In genomic region chr19:46056947-46057607, GRCm38 (mm10) we compare ENCODE assay signal across 8 mouse cellular contexts. TPM values are rescaled to one million over a fixed set of nuclear protein-coding genes. Genes with fewer than 3 reads are reported as not detected.
A peak's percentile ranks its signal among the peaks of the same experiment; 100 is the strongest.
DNase-seq lines count a peak whose midpoint lies in the region; ATAC-seq and TF ChIP-seq lines count a peak whose summit lies in the region.

No protein-coding gene starts in this region.

- intact Hi-C loops in heart, adult 2 months (cut with DNase I), result loop anchor here (1.0 kb wide), 2 partner anchors 11 to 18 kb away; partner anchors contain the start of gene Nolc1

- TF ChIP-seq EP300 in heart, adult 2 months (IDR thresholded peaks at IDR 0.05; ENCODE audit: insufficient read depth, low read depth, low read length), result 0 out of 2 replicates have a peak, but pooled peaks have one; percentile 42

- peak overlapping the region; percentile 94 for H3K4me3 ChIP-seq in embryonic facial prominence, embryonic 10.5 days
- peak overlapping the region; percentile 96 for H3K4me3 ChIP-seq in heart, adult 2 months
- H3K4me3 ChIP-seq in liver, adult 2 months (ENCODE audit: insufficient read depth, low read depth, low read length), result peak overlapping the region; percentile 95
- H3K4me3 ChIP-seq in midbrain, postnatal 0 days (ENCODE audit: low read depth, low read length), result peak overlapping the region; percentile 83

- WGBS in embryonic facial prominence, embryonic 10.5 days, result under 1% methylated on average over 41 of the region's 42 CpGs
- WGBS in heart, adult 2 months, result under 1% methylated on average over 42 of the region's 42 CpGs
- WGBS in liver, adult 2 months, result under 1% methylated on average over 40 of the region's 42 CpGs
- under 1% methylated on average over 39 of the region's 42 CpGs for WGBS in midbrain, postnatal 0 days

- H3K4me2 ChIP-seq in midbrain, postnatal 0 days (ENCODE audit: low read depth, low read length, poor library complexity, severe bottlenecking), result peak overlapping the region; percentile 96

- TF ChIP-seq POLR2A in heart, adult 2 months (IDR thresholded peaks at IDR 0.05; ENCODE audit: insufficient read depth, low read depth, low read length), result 0 out of 2 replicates have a peak, but pooled peaks have one; percentile 19
- no peak for TF ChIP-seq POLR2A in liver, adult 2 months (IDR thresholded peaks at IDR 0.05; ENCODE audit: extremely low read depth, insufficient read depth, low read length)

- peak overlapping the region; percentile 79 for H3K9ac ChIP-seq in heart, adult 2 months (ENCODE audit: low read depth, low read length)
- H3K9ac ChIP-seq in liver, adult 2 months (ENCODE audit: low read depth, low read length), result peak overlapping the region; percentile 96
- H3K9ac ChIP-seq in midbrain, postnatal 0 days (replicated peaks; ENCODE audit: low read length, poor library complexity, severe bottlenecking), result peak overlapping the region; percentile 79

- peaks cover 18% of the 10 kb centered on the region for H3K4me1 ChIP-seq in embryonic facial prominence, embryonic 10.5 days
- peaks cover 2% of the 10 kb centered on the region; the same call in 1 of the 2 replicates for H3K4me1 ChIP-seq in heart, adult 2 months (ENCODE audit: control insufficient read depth, insufficient read depth, low read length)
- H3K4me1 ChIP-seq in liver, adult 2 months (ENCODE audit: control insufficient read depth, insufficient read depth, low read length), result peaks cover 3% of the 10 kb centered on the region
- 0 out of 2 replicates have a peak, but pooled peaks cover 3% of the 10 kb centered on the region for H3K4me1 ChIP-seq in midbrain, postnatal 0 days (ENCODE audit: insufficient read depth, low read length)

- peaks cover 18% of the 10 kb centered on the region for H3K36me3 ChIP-seq in embryonic facial prominence, embryonic 10.5 days (replicated peaks)
- H3K36me3 ChIP-seq in heart, adult 2 months (ENCODE audit: control insufficient read depth, insufficient read depth, low read length), result peaks cover 4% of the 10 kb centered on the region; the same call in 1 of the 2 replicates
- peaks cover 5% of the 10 kb centered on the region; the same call in 1 of the 2 replicates for H3K36me3 ChIP-seq in liver, adult 2 months (ENCODE audit: control insufficient read depth, insufficient read depth, low read length)
- H3K36me3 ChIP-seq in midbrain, postnatal 0 days (ENCODE audit: insufficient read depth, low read length), result peaks cover 4% of the 10 kb centered on the region
- H3K36me3 ChIP-seq in splenic B cell, adult 2 months (ENCODE audit: control insufficient read depth, insufficient read depth, low read length, poor library complexity, severe bottlenecking), result no peaks in the 10 kb centered on the region

- DNase-seq in layer of hippocampus, adult 11-12 months (ENCODE audit: low spot score), result peak; percentile 85
- no peak for DNase-seq in layer of hippocampus, adult 9-10 months (ENCODE audit: low spot score)
- DNase-seq in embryonic facial prominence, embryonic 10.5 days (ENCODE audit: low spot score), result peak; percentile 92
- peak; percentile 85 to 87 for DNase-seq in heart, adult 2 months
- peak; percentile 72 to 81 for DNase-seq in kidney, adult 8-10 months
- DNase-seq in liver, adult 2 months (ENCODE audit: extremely low read depth, low read depth, low spot score), result peak; percentile 52
- DNase-seq in midbrain, postnatal 0 days (ENCODE audit: low spot score), result peak; percentile 65
- DNase-seq in splenic B cell, adult 2 months (ENCODE audit: low read depth, low spot score), result peak; percentile 62

- ATAC-seq in midbrain, postnatal 0 days (ENCODE audit: low FRiP score), result peak; percentile 65

- H3K79me2 ChIP-seq in heart, adult 2 months (replicated peaks; ENCODE audit: control insufficient read depth, insufficient read depth, low read length), result peaks cover 7% of the 10 kb centered on the region
- H3K79me2 ChIP-seq in liver, adult 2 months (ENCODE audit: control insufficient read depth, insufficient read depth, low read length), result peaks cover 18% of the 10 kb centered on the region; the same call in 1 of the 2 replicates

- peak overlapping the region; percentile 94 for H3K27ac ChIP-seq in embryonic facial prominence, embryonic 10.5 days (replicated peaks)
- peak overlapping the region; percentile 86 for H3K27ac ChIP-seq in heart, adult 2 months
- H3K27ac ChIP-seq in liver, adult 2 months (replicated peaks; ENCODE audit: insufficient read depth, low read depth, low read length), result peak overlapping the region; percentile 88
- H3K27ac ChIP-seq in midbrain, postnatal 0 days (ENCODE audit: low read depth, low read length), result peak overlapping the region; percentile 84

- no peaks in the 10 kb centered on the region for H3K9me3 ChIP-seq in embryonic facial prominence, embryonic 10.5 days
- no peaks in the 10 kb centered on the region for H3K9me3 ChIP-seq in midbrain, postnatal 0 days (ENCODE audit: low read length)

- peak; percentile 43 for TF ChIP-seq CTCF in heart, adult 2 months (IDR thresholded peaks at IDR 0.05)
- TF ChIP-seq CTCF in liver, adult 2 months (IDR thresholded peaks at IDR 0.05; ENCODE audit: low read depth, low read length), result no peak
- TF ChIP-seq CTCF in midbrain, postnatal 0 days (IDR thresholded peaks at IDR 0.05), result peak; percentile 61

- H3K27me3 ChIP-seq in embryonic facial prominence, embryonic 10.5 days (replicated peaks; ENCODE audit: low read depth, poor library complexity, severe bottlenecking), result no peaks in the 10 kb centered on the region
- no peaks in the 10 kb centered on the region for H3K27me3 ChIP-seq in heart, adult 2 months (ENCODE audit: control insufficient read depth, insufficient read depth, low read length)
- H3K27me3 ChIP-seq in liver, adult 2 months (ENCODE audit: control insufficient read depth, insufficient read depth, low read length), result no peaks in the 10 kb centered on the region
- no peaks in the 10 kb centered on the region for H3K27me3 ChIP-seq in midbrain, postnatal 0 days (ENCODE audit: insufficient read depth, low read length)
- no peaks in the 10 kb centered on the region for H3K27me3 ChIP-seq in splenic B cell, adult 2 months (ENCODE audit: control insufficient read depth, insufficient read depth, low read length, poor library complexity, severe bottlenecking)

RNA-seq across cellular contexts. Expression of gene Ldb1, which starts 12.1 kb away (rescaled TPM):
- polyA plus RNA-seq in embryonic facial prominence, embryonic 10.5 days (2016; fragmentation: Nextera tagmentation; extraction: Ambion mirVana), result 95.0 and 97.8 TPM in 2 replicates
- total RNA-seq in heart, adult 2 months (2021), result 10 to 100 TPM; 39.2 to 46.3 TPM
- polyA plus RNA-seq in heart, adult 2 months (2012; rRNA removed), result 94.1 and 96.3 TPM in 2 replicates
- total RNA-seq in liver, adult 2 months (2014; rRNA removed), result 14.9 and 18.1 TPM in 2 replicates
- polyA plus RNA-seq in liver, adult 2 months (2012; rRNA removed), result 27.9 and 42.1 TPM in 2 replicates
- total RNA-seq in midbrain, postnatal 0 days (2014; rRNA removed), result 121 and 139 TPM in 2 replicates
- 83.7 and 84.5 TPM in 2 replicates for polyA plus RNA-seq in midbrain, postnatal 0 days (2015; fragmentation: Nextera tagmentation; extraction: Ambion mirVana)

RNA-seq across cellular contexts. Expression of gene Pprc1, which starts 12.4 kb away (rescaled TPM):
- 55.2 and 65.1 TPM in 2 replicates for polyA plus RNA-seq in embryonic facial prominence, embryonic 10.5 days (2016; fragmentation: Nextera tagmentation; extraction: Ambion mirVana)
- 10 to 100 TPM; 15.0 to 18.3 TPM for total RNA-seq in heart, adult 2 months (2021)
- 11.7 and 15.4 TPM in 2 replicates for polyA plus RNA-seq in heart, adult 2 months (2012; rRNA removed)
- total RNA-seq in liver, adult 2 months (2014; rRNA removed), result 1.1 and 2.1 TPM in 2 replicates
- polyA plus RNA-seq in liver, adult 2 months (2012; rRNA removed), result 5.0 and 11.7 TPM in 2 replicates
- 9.9 and 10.4 TPM in 2 replicates for total RNA-seq in midbrain, postnatal 0 days (2014; rRNA removed)
- 8.8 and 9.8 TPM in 2 replicates for polyA plus RNA-seq in midbrain, postnatal 0 days (2015; fragmentation: Nextera tagmentation; extraction: Ambion mirVana)

RNA-seq across cellular contexts. Expression of gene Nolc1, which starts 18.6 kb away (rescaled TPM):
- 161 and 167 TPM in 2 replicates for polyA plus RNA-seq in embryonic facial prominence, embryonic 10.5 days (2016; fragmentation: Nextera tagmentation; extraction: Ambion mirVana)
- 10 to 100 TPM; 19.1 to 21.1 TPM for total RNA-seq in heart, adult 2 months (2021)
- polyA plus RNA-seq in heart, adult 2 months (2012; rRNA removed), result 6.5 and 7.8 TPM in 2 replicates
- 3.4 and 3.8 TPM in 2 replicates for total RNA-seq in liver, adult 2 months (2014; rRNA removed)
- polyA plus RNA-seq in liver, adult 2 months (2012; rRNA removed), result 5.6 and 7.3 TPM in 2 replicates
- 26.0 and 35.5 TPM in 2 replicates for total RNA-seq in midbrain, postnatal 0 days (2014; rRNA removed)
- polyA plus RNA-seq in midbrain, postnatal 0 days (2015; fragmentation: Nextera tagmentation; extraction: Ambion mirVana), result 55.7 and 63.5 TPM in 2 replicates

RNA-seq across cellular contexts. Expression of gene Hps6, which starts 53.8 kb away (rescaled TPM):
- polyA plus RNA-seq in embryonic facial prominence, embryonic 10.5 days (2016; fragmentation: Nextera tagmentation; extraction: Ambion mirVana), result 4.4 and 5.0 TPM in 2 replicates
- total RNA-seq in heart, adult 2 months (2021), result 1 to 10 TPM; 5.2 to 5.6 TPM
- 3.6 and 4.0 TPM in 2 replicates for polyA plus RNA-seq in heart, adult 2 months (2012; rRNA removed)
- 2.3 and 2.9 TPM in 2 replicates for total RNA-seq in liver, adult 2 months (2014; rRNA removed)
- polyA plus RNA-seq in liver, adult 2 months (2012; rRNA removed), result 3.2 TPM in 2 replicates
- 8.9 and 9.4 TPM in 2 replicates for total RNA-seq in midbrain, postnatal 0 days (2014; rRNA removed)
- 3.9 and 4.6 TPM in 2 replicates for polyA plus RNA-seq in midbrain, postnatal 0 days (2015; fragmentation: Nextera tagmentation; extraction: Ambion mirVana)

RNA-seq across cellular contexts. Expression of gene Armh3, which starts 58.8 kb away (rescaled TPM):
- 18.4 and 19.1 TPM in 2 replicates for polyA plus RNA-seq in embryonic facial prominence, embryonic 10.5 days (2016; fragmentation: Nextera tagmentation; extraction: Ambion mirVana)
- 10 to 100 TPM; 13.9 to 14.6 TPM for total RNA-seq in heart, adult 2 months (2021)
- 14.2 and 21.6 TPM in 2 replicates for polyA plus RNA-seq in heart, adult 2 months (2012; rRNA removed)
- total RNA-seq in liver, adult 2 months (2014; rRNA removed), result 3.8 and 4.2 TPM in 2 replicates
- polyA plus RNA-seq in liver, adult 2 months (2012; rRNA removed), result 4.9 and 5.2 TPM in 2 replicates
- 17.4 and 18.9 TPM in 2 replicates for total RNA-seq in midbrain, postnatal 0 days (2014; rRNA removed)
- polyA plus RNA-seq in midbrain, postnatal 0 days (2015; fragmentation: Nextera tagmentation; extraction: Ambion mirVana), result 18.1 and 20.1 TPM in 2 replicates
